Mouse (Mus musculus): Measurements from ENCODE around the gene Fam107b. TPM values are rescaled to one million over a fixed set of nuclear protein-coding genes. Genes with fewer than 3 reads are reported as not detected.
A peak's percentile ranks its signal among the peaks of the same experiment; 100 is the strongest.

Gene Fam107b
- polyA plus RNA-seq, 1 experiment from 2014 or later: 56.7 TPM

- no peak overlapping the region for H3K27ac ChIP-seq (ENCODE audit: low read depth, low read length)
- 78% methylated on average over 3 of the region's 3 CpGs for WGBS
- H3K36me3 ChIP-seq (ENCODE audit: control insufficient read depth, insufficient read depth, low read length): no peaks in the 10 kb centered on the region
- no peaks in the 10 kb centered on the region for H3K4me1 ChIP-seq (replicated peaks; ENCODE audit: control insufficient read depth, insufficient read depth, low read length)
- ATAC-seq (replicated peaks; ENCODE audit: low FRiP score) (no peak), DNase-seq (ENCODE audit: low spot score) (no peak)
- no peak overlapping the region for H3K9ac ChIP-seq (ENCODE audit: low read length)
- no peak overlapping the region for H3K4me2 ChIP-seq (ENCODE audit: low read depth, low read length, severe bottlenecking)
- H3K9me3 ChIP-seq (ENCODE audit: control insufficient read depth, low read length): no peaks in the 10 kb centered on the region
- no peaks in the 10 kb centered on the region for H3K27me3 ChIP-seq (ENCODE audit: control insufficient read depth, insufficient read depth, low read length)
- no peak overlapping the region for H3K4me3 ChIP-seq (ENCODE audit: low read depth, low read length)
These were observed 218.1 kb downstream of the Fam107b start for GRCm38 (mm10) chr2:3788424-3788786.

DNA sequence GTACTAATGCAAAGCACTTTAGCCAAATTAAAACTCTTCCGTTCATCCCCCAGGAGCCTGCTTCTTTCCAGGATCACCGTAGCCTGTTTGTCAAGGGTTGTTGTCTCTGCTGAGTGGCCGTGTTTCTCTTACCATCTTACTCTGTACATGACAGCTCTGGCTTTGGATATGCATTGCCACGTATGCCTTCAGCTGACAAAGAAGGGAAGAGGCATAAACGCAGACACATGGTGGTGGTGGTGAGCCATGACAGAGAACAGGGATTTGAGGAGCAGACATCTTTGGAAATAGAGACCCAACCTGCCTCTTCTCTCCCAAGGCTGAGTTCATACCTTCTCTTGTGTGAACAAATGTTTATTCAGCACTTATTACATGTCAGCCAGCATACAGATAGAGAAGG, 226.3 kb downstream of the Fam107b start:
- Histone ChIP-seq H3K4me2 (ENCODE audit: low read depth, low read length, severe bottlenecking) (no peak overlapping the region), H3K9me3 (ENCODE audit: control insufficient read depth, low read length) (no peaks in the 10 kb centered on the region), H3K9ac (ENCODE audit: low read length) (no peak overlapping the region), H3K27ac (ENCODE audit: low read depth, low read length) (no peak overlapping the region), H3K4me3 (ENCODE audit: low read depth, low read length) (no peak overlapping the region), H3K36me3 (ENCODE audit: control insufficient read depth, insufficient read depth, low read length) (no peaks in the 10 kb centered on the region), H3K27me3 (ENCODE audit: control insufficient read depth, insufficient read depth, low read length) (no peaks in the 10 kb centered on the region), H3K4me1 (replicated peaks; ENCODE audit: control insufficient read depth, insufficient read depth, low read length) (no peaks in the 10 kb centered on the region)
- WGBS: 75% methylated on average over 5 of the region's 5 CpGs
- ATAC-seq (replicated peaks; ENCODE audit: low FRiP score) (no peak), DNase-seq (ENCODE audit: low spot score) (no peak)

GRCm38 (mm10) chr2:3799767-3800554, 229.7 kb downstream of the Fam107b start:
- DNase-seq (ENCODE audit: low spot score) (peak; percentile 66), ATAC-seq (replicated peaks; ENCODE audit: low FRiP score) (peak; percentile 42)
- H3K4me2 ChIP-seq (ENCODE audit: low read depth, low read length, severe bottlenecking): peak overlapping the region; percentile 49
- H3K27ac ChIP-seq (ENCODE audit: low read depth, low read length): no peak overlapping the region
- no peaks in the 10 kb centered on the region for H3K9me3 ChIP-seq (ENCODE audit: control insufficient read depth, low read length)
- 13% methylated on average over 18 of the region's 18 CpGs for WGBS
- no peaks in the 10 kb centered on the region for H3K36me3 ChIP-seq (ENCODE audit: control insufficient read depth, insufficient read depth, low read length)
- H3K9ac ChIP-seq (ENCODE audit: low read length): no peak overlapping the region; the same call in 1 of the 2 replicates
- peak overlapping the region; percentile 5 for H3K4me3 ChIP-seq (ENCODE audit: low read depth, low read length)
- no peaks in the 10 kb centered on the region for H3K4me1 ChIP-seq (replicated peaks; ENCODE audit: control insufficient read depth, insufficient read depth, low read length)
- no peaks in the 10 kb centered on the region for H3K27me3 ChIP-seq (ENCODE audit: control insufficient read depth, insufficient read depth, low read length)

GRCm38 (mm10) chr2:3800555-3800878, 230.2 kb downstream of the Fam107b start:
- ATAC-seq (replicated peaks; ENCODE audit: low FRiP score): no peak
- WGBS: 58% methylated on average over 5 of the region's 5 CpGs
- H3K4me3 ChIP-seq (ENCODE audit: low read depth, low read length): no peak overlapping the region
- H3K36me3 ChIP-seq (ENCODE audit: control insufficient read depth, insufficient read depth, low read length): no peaks in the 10 kb centered on the region
- no peak overlapping the region for H3K9ac ChIP-seq (ENCODE audit: low read length)
- DNase-seq (ENCODE audit: low spot score): no peak
- H3K4me1 ChIP-seq (replicated peaks; ENCODE audit: control insufficient read depth, insufficient read depth, low read length): no peaks in the 10 kb centered on the region
- no peaks in the 10 kb centered on the region for H3K9me3 ChIP-seq (ENCODE audit: control insufficient read depth, low read length)
- no peak overlapping the region for H3K4me2 ChIP-seq (ENCODE audit: low read depth, low read length, severe bottlenecking)
- H3K27me3 ChIP-seq (ENCODE audit: control insufficient read depth, insufficient read depth, low read length): no peaks in the 10 kb centered on the region
- H3K27ac ChIP-seq (ENCODE audit: low read depth, low read length): no peak overlapping the region

- H3K4me2 ChIP-seq (ENCODE audit: low read depth, low read length, severe bottlenecking): no peak overlapping the region
- H3K27me3 ChIP-seq (ENCODE audit: control insufficient read depth, insufficient read depth, low read length): no peaks in the 10 kb centered on the region
- no peak overlapping the region for H3K9ac ChIP-seq (ENCODE audit: low read length)
- 65% methylated on average over 6 of the region's 6 CpGs for WGBS
- H3K36me3 ChIP-seq (ENCODE audit: control insufficient read depth, insufficient read depth, low read length): no peaks in the 10 kb centered on the region
- H3K4me1 ChIP-seq (replicated peaks; ENCODE audit: control insufficient read depth, insufficient read depth, low read length): no peaks in the 10 kb centered on the region
- no peak overlapping the region for H3K4me3 ChIP-seq (ENCODE audit: low read depth, low read length)
- ATAC-seq (replicated peaks; ENCODE audit: low FRiP score): no peak
- H3K27ac ChIP-seq (ENCODE audit: low read depth, low read length): no peak overlapping the region
- DNase-seq (ENCODE audit: low spot score): no peak
- no peaks in the 10 kb centered on the region for H3K9me3 ChIP-seq (ENCODE audit: control insufficient read depth, low read length)
These were observed 235.5 kb downstream of the Fam107b start for GRCm38 (mm10) chr2:3805742-3806141.

DNA sequence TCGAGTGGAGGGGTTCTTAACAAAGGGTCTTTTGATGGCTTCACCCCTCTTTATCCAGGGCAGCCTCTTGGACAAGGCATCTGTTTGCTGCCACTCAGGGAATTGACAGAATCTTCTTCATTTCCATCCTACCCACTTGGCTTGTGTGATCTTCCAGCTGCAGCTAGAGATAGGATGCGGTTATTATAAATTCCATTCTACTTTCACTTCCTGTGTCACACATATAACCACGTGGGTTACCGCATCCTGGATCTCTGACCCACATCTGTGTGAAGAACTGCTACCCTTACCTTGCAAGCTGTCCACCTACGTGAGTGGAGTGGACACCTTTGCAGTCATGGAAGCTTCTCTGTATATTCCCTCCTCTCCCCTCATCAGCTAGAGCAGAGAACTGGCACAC, 240.0 kb downstream of the Fam107b start:
- no peak overlapping the region for H3K9ac ChIP-seq (ENCODE audit: low read length)
- no peaks in the 10 kb centered on the region for H3K36me3 ChIP-seq (ENCODE audit: control insufficient read depth, insufficient read depth, low read length)
- 72% methylated on average over 5 of the region's 5 CpGs for WGBS
- H3K4me2 ChIP-seq (ENCODE audit: low read depth, low read length, severe bottlenecking): no peak overlapping the region
- H3K9me3 ChIP-seq (ENCODE audit: control insufficient read depth, low read length): no peaks in the 10 kb centered on the region
- ATAC-seq (replicated peaks; ENCODE audit: low FRiP score) (no peak), DNase-seq (ENCODE audit: low spot score) (no peak)
- no peaks in the 10 kb centered on the region for H3K27me3 ChIP-seq (ENCODE audit: control insufficient read depth, insufficient read depth, low read length)
- H3K4me1 ChIP-seq (replicated peaks; ENCODE audit: control insufficient read depth, insufficient read depth, low read length): no peaks in the 10 kb centered on the region
- H3K4me3 ChIP-seq (ENCODE audit: low read depth, low read length): no peak overlapping the region
- H3K27ac ChIP-seq (ENCODE audit: low read depth, low read length): no peak overlapping the region

DNA sequence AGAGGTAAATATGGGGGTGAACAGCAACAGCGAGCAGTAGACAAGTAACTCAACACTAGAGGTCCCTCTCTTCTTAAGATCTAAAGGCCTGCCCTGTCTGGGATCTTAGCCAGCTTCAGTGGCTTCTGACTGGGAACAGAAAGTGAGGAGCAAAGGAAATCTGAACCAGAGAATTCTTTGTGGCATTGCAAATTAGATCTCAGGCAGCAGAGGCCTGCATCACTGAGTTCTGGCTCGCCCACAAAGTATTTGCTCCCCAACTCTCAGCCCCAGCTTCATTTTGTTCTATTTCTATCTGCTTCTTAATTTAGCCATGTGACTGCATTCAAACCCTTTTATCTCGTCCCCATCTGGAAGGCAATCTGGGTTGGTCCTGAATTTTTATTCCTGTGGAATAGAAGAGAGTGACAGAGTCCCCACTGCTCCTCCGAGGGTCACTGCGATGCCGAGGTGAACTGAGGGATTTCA, 245.9 kb downstream of the Fam107b start:
- H3K4me3 ChIP-seq (ENCODE audit: low read depth, low read length): no peak overlapping the region
- 75% methylated on average over 6 of the region's 6 CpGs for WGBS
- H3K4me2 ChIP-seq (ENCODE audit: low read depth, low read length, severe bottlenecking): no peak overlapping the region
- no peak overlapping the region for H3K9ac ChIP-seq (ENCODE audit: low read length)
- ATAC-seq (replicated peaks; ENCODE audit: low FRiP score) (no peak), DNase-seq (ENCODE audit: low spot score) (no peak)
- no peaks in the 10 kb centered on the region for H3K27me3 ChIP-seq (ENCODE audit: control insufficient read depth, insufficient read depth, low read length)
- H3K36me3 ChIP-seq (ENCODE audit: control insufficient read depth, insufficient read depth, low read length): no peaks in the 10 kb centered on the region
- no peaks in the 10 kb centered on the region for H3K9me3 ChIP-seq (ENCODE audit: control insufficient read depth, low read length)
- no peaks in the 10 kb centered on the region for H3K4me1 ChIP-seq (replicated peaks; ENCODE audit: control insufficient read depth, insufficient read depth, low read length)
- no peak overlapping the region for H3K27ac ChIP-seq (ENCODE audit: low read depth, low read length)

DNA sequence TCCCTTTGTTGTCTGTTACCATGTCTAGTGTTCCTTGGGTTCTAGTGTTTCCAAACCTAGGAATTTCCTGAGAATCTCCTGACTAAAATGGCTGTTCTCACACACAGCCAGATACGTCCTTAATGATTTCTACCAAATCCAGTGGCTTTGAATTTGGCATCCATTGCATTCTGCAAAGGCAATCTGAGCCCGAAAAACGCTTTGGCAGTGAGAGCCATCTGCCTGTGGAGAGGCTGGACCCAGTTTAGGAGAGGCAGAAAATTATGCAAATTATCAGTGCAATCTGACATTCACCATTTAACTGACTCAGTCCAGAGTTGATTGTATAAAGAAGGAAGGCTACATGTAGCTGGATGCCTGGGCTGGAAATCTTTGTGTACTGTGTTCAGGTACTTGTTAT, 247.3 kb downstream of the Fam107b start:
- H3K4me3 ChIP-seq (ENCODE audit: low read depth, low read length): no peak overlapping the region
- H3K9me3 ChIP-seq (ENCODE audit: control insufficient read depth, low read length): no peaks in the 10 kb centered on the region
- no peak for ATAC-seq (replicated peaks; ENCODE audit: low FRiP score)
- no peaks in the 10 kb centered on the region for H3K36me3 ChIP-seq (ENCODE audit: control insufficient read depth, insufficient read depth, low read length)
- WGBS: 93% methylated on average over 3 of the region's 3 CpGs
- no peaks in the 10 kb centered on the region for H3K4me1 ChIP-seq (replicated peaks; ENCODE audit: control insufficient read depth, insufficient read depth, low read length)
- DNase-seq (ENCODE audit: low spot score): no peak
- no peak overlapping the region for H3K9ac ChIP-seq (ENCODE audit: low read length)
- H3K27me3 ChIP-seq (ENCODE audit: control insufficient read depth, insufficient read depth, low read length): no peaks in the 10 kb centered on the region
- H3K27ac ChIP-seq (ENCODE audit: low read depth, low read length): no peak overlapping the region
- H3K4me2 ChIP-seq (ENCODE audit: low read depth, low read length, severe bottlenecking): no peak overlapping the region
